Mouse (Mus musculus): ENCODE results near the gene Lpcat4. TPM values are rescaled to one million over a fixed set of nuclear protein-coding genes. Genes with fewer than 3 reads are reported as not detected.
"Not testable (repeated sequence)": the region's sequence is repeated elsewhere in the genome, so short reads cannot be mapped to it uniquely, and the experiment has no call there.

Gene Lpcat4
- polyA plus RNA-seq, 1 experiment, result 23.4 TPM

- peaks cover 16% of the 10 kb centered on the region for H3K36me3 ChIP-seq (replicated peaks; ENCODE audit: low read length)
- no peaks in the 10 kb centered on the region for H3K9me3 ChIP-seq
- peak overlapping the region; percentile 99 for H3K4me3 ChIP-seq (replicated peaks)
- no peaks in the 10 kb centered on the region for H3K27me3 ChIP-seq (replicated peaks)
- H3K4me1 ChIP-seq, result peaks cover 63% of the 10 kb centered on the region
- TF ChIP-seq GATA1 (IDR thresholded peaks at IDR 0.05; ENCODE audit: borderline replicate concordance, low read length), result no peak
- peak; percentile 58; the same call in 1 of the 2 replicates for TF ChIP-seq FLI1 (IDR thresholded peaks at IDR 0.05; ENCODE audit: low read length)
Measured at GRCm38 (mm10) chr2:112267547-112268269, 28.4 kb downstream of the Lpcat4 start.

GRCm38 (mm10) chr2:112270011-112270410 is 30.7 kb downstream of the Lpcat4 start:
- H3K36me3 ChIP-seq (replicated peaks; ENCODE audit: low read length), result peaks cover 28% of the 10 kb centered on the region
- no peaks in the 10 kb centered on the region for H3K27me3 ChIP-seq (replicated peaks)
- H3K4me3 ChIP-seq (replicated peaks), result peak overlapping the region; percentile 72
- peaks cover 44% of the 10 kb centered on the region for H3K4me1 ChIP-seq
- no peaks in the 10 kb centered on the region for H3K9me3 ChIP-seq
- TF ChIP-seq GATA1 (IDR thresholded peaks at IDR 0.05; ENCODE audit: borderline replicate concordance, low read length), result no peak
- TF ChIP-seq FLI1 (IDR thresholded peaks at IDR 0.05; ENCODE audit: low read length), result no peak

- no peaks in the 10 kb centered on the region for H3K9me3 ChIP-seq
- H3K4me3 ChIP-seq (replicated peaks), result no peak overlapping the region
- H3K27me3 ChIP-seq (replicated peaks), result no peaks in the 10 kb centered on the region
- H3K36me3 ChIP-seq (replicated peaks; ENCODE audit: low read length), result peaks cover 32% of the 10 kb centered on the region
- no peak for TF ChIP-seq FLI1 (IDR thresholded peaks at IDR 0.05; ENCODE audit: low read length)
- no peak for TF ChIP-seq GATA1 (IDR thresholded peaks at IDR 0.05; ENCODE audit: borderline replicate concordance, low read length)
- H3K4me1 ChIP-seq, result peaks cover 40% of the 10 kb centered on the region
Measured at GRCm38 (mm10) chr2:112272909-112273308, 33.6 kb downstream of the Lpcat4 start.

- Histone ChIP-seq H3K9me3 (no peaks in the 10 kb centered on the region), H3K36me3 (replicated peaks; ENCODE audit: low read length) (peaks cover 32% of the 10 kb centered on the region), H3K4me1 (peaks cover 37% of the 10 kb centered on the region), H3K27me3 (replicated peaks) (no peaks in the 10 kb centered on the region), H3K4me3 (replicated peaks) (no peak overlapping the region)
- no peak for TF ChIP-seq FLI1 (IDR thresholded peaks at IDR 0.05; ENCODE audit: low read length)
- TF ChIP-seq GATA1 (IDR thresholded peaks at IDR 0.05; ENCODE audit: borderline replicate concordance, low read length), result no peak
Measured at GRCm38 (mm10) chr2:112273474-112273873, 34.2 kb downstream of the Lpcat4 start.

- no peak overlapping the region for H3K4me3 ChIP-seq (replicated peaks)
- TF ChIP-seq GATA1 (IDR thresholded peaks at IDR 0.05; ENCODE audit: borderline replicate concordance, low read length) (no peak), FLI1 (IDR thresholded peaks at IDR 0.05; ENCODE audit: low read length) (no peak)
- H3K4me1 ChIP-seq, result peaks cover 12% of the 10 kb centered on the region; the same call in 1 of the 2 replicates
Measured at GRCm38 (mm10) chr2:112276870-112277269, 37.6 kb downstream of the Lpcat4 start.

GRCm38 (mm10) chr2:112282846-112283245 is 43.6 kb downstream of the Lpcat4 start:
- Histone ChIP-seq H3K27me3 (replicated peaks) (no peaks in the 10 kb centered on the region), H3K4me1 (peaks cover 36% of the 10 kb centered on the region), H3K9me3 (no peaks in the 10 kb centered on the region), H3K4me3 (replicated peaks) (no peak overlapping the region), H3K36me3 (replicated peaks; ENCODE audit: low read length) (no peaks in the 10 kb centered on the region)
- TF ChIP-seq GATA1 (IDR thresholded peaks at IDR 0.05; ENCODE audit: borderline replicate concordance, low read length), result no peak
- TF ChIP-seq FLI1 (IDR thresholded peaks at IDR 0.05; ENCODE audit: low read length), result no peak

More at GRCm38 (mm10) chr2:112276870-112277269, 37.6 kb downstream of the Lpcat4 start:
- Histone ChIP-seq H3K36me3 (replicated peaks; ENCODE audit: low read length) (peaks cover 19% of the 10 kb centered on the region), H3K27me3 (replicated peaks) (no peaks in the 10 kb centered on the region), H3K9me3 (no peaks in the 10 kb centered on the region)

- no peaks in the 10 kb centered on the region for H3K9me3 ChIP-seq
- H3K4me3 ChIP-seq (replicated peaks), result peak overlapping the region; percentile 90
- peaks cover 38% of the 10 kb centered on the region for H3K4me1 ChIP-seq
- TF ChIP-seq GATA1 (IDR thresholded peaks at IDR 0.05; ENCODE audit: borderline replicate concordance, low read length) (no peak), FLI1 (IDR thresholded peaks at IDR 0.05; ENCODE audit: low read length) (no peak)
- H3K27me3 ChIP-seq (replicated peaks), result no peaks in the 10 kb centered on the region
- H3K36me3 ChIP-seq (replicated peaks; ENCODE audit: low read length), result no peaks in the 10 kb centered on the region
Measured at GRCm38 (mm10) chr2:112284363-112285030, 45.2 kb downstream of the Lpcat4 start.

- no peaks in the 10 kb centered on the region for H3K27me3 ChIP-seq (replicated peaks)
- TF ChIP-seq GATA1 (IDR thresholded peaks at IDR 0.05; ENCODE audit: borderline replicate concordance, low read length) (no peak), FLI1 (IDR thresholded peaks at IDR 0.05; ENCODE audit: low read length) (no peak)
- peak overlapping the region; percentile 90 for H3K4me3 ChIP-seq (replicated peaks)
- H3K36me3 ChIP-seq (replicated peaks; ENCODE audit: low read length), result no peaks in the 10 kb centered on the region
- peaks cover 38% of the 10 kb centered on the region for H3K4me1 ChIP-seq
- no peaks in the 10 kb centered on the region for H3K9me3 ChIP-seq
Measured at GRCm38 (mm10) chr2:112285031-112285390, 45.7 kb downstream of the Lpcat4 start.

- H3K9me3 ChIP-seq; H3K36me3 ChIP-seq (replicated peaks; ENCODE audit: low read length); H3K4me3 ChIP-seq (replicated peaks); H3K27me3 ChIP-seq (replicated peaks): not testable (repeated sequence)
- H3K4me1 ChIP-seq, result peaks cover 38% of the 10 kb centered on the region
Measured at GRCm38 (mm10) chr2:112286062-112286461, 46.8 kb downstream of the Lpcat4 start.

- TF ChIP-seq FLI1 (IDR thresholded peaks at IDR 0.05; ENCODE audit: low read length) (no peak), GATA1 (IDR thresholded peaks at IDR 0.05; ENCODE audit: borderline replicate concordance, low read length) (no peak)
- no peaks in the 10 kb centered on the region for H3K36me3 ChIP-seq (replicated peaks; ENCODE audit: low read length)
- H3K4me3 ChIP-seq (replicated peaks), result no peak overlapping the region
- no peaks in the 10 kb centered on the region for H3K27me3 ChIP-seq (replicated peaks)
- no peaks in the 10 kb centered on the region for H3K9me3 ChIP-seq
- peaks cover 40% of the 10 kb centered on the region for H3K4me1 ChIP-seq
Measured at GRCm38 (mm10) chr2:112287059-112287458, 47.8 kb downstream of the Lpcat4 start.
